ENCODE assay signal across 8 mouse cellular contexts in the genomic region with DNA sequence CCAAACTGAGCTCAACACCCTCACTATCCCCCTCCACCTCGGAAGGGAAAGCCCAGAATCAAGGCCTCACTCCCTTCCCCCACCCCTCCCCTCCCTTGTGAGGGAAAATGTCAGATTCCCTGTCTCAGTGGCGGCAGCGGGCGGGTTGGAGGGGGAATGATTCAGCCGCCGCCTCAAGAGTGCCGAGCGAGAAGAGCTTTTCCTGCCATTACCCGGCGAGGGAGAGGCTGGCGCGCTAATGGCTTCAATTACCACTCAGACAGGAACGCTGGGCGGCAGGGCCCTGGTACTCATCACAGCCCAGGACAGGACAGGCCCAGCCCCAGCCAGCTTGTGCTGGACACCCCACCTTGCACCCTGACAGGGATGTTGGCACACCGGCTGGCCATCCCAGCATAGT. TPM values are rescaled to one million over a fixed set of nuclear protein-coding genes. Genes with fewer than 3 reads are reported as not detected.
A peak's percentile ranks its signal among the peaks of the same experiment; 100 is the strongest.
DNase-seq lines count a peak whose midpoint lies in the region; ATAC-seq lines count a peak whose summit lies in the region.

No protein-coding gene starts in this region.

- 0 out of 2 replicates have a peak overlapping the region, but pooled peaks have one; percentile 13 for H3K9ac ChIP-seq in limb, embryonic 12.5 days (replicated peaks)

- WGBS in limb, embryonic 12.5 days: 12% methylated on average over 15 of the region's 15 CpGs

- H3K4me1 ChIP-seq in limb, embryonic 12.5 days (replicated peaks): peaks cover 54% of the 10 kb centered on the region

- peak overlapping the region; percentile 54; the same call in 1 of the 2 replicates for H3K27ac ChIP-seq in limb, embryonic 12.5 days

- peak overlapping the region; percentile 26; the same call in 1 of the 2 replicates for H3K4me2 ChIP-seq in limb, embryonic 12.5 days

- H3K27me3 ChIP-seq in limb, embryonic 12.5 days: no peaks in the 10 kb centered on the region

- H3K36me3 ChIP-seq in limb, embryonic 12.5 days: peaks cover 75% of the 10 kb centered on the region

- no peaks in the 10 kb centered on the region for H3K9me3 ChIP-seq in limb, embryonic 12.5 days

- H3K4me3 ChIP-seq in limb, embryonic 12.5 days (replicated peaks): no peak overlapping the region

- peak; percentile 55; the same call in 1 of the 2 replicates for ATAC-seq in frontal cortex, adult (ENCODE audit: low TSS enrichment)
- ATAC-seq in limb, embryonic 12.5 days (ENCODE audit: insufficient number of reproducible peaks, insufficient read depth, low FRiP score, low TSS enrichment, low read depth): no peak

- DNase-seq in frontal cortex, postnatal 14 days (ENCODE audit: low spot score in 2 of 2): no peak
- peak; percentile 47 for DNase-seq in urinary bladder, postnatal 14 days (ENCODE audit: low spot score)
- no peak for DNase-seq in urinary bladder, adult 18-20 months (ENCODE audit: low spot score in 2 of 2)
- peak; percentile 37 for DNase-seq in right cerebral cortex, postnatal 4 days
- no peak for DNase-seq in ovary, postnatal 36 days (ENCODE audit: low spot score)
- DNase-seq in spleen, adult 12 weeks (ENCODE audit: low spot score): no peak

RNA-seq across cellular contexts. Expression of gene Ptprf, which starts 25.6 kb away (rescaled TPM):
- polyA plus RNA-seq in limb, embryonic 12.5 days (2016; fragmentation: Nextera tagmentation; extraction: Ambion mirVana): 69.6 and 72.2 TPM in 2 replicates

Comparison
In these comparisons a context has a peak if more than half of its experiments do, and no peak if none do; other contexts are left out.
1. DNase-seq: peak in urinary bladder, postnatal 14 days (single experiment) and right cerebral cortex, postnatal 4 days (single experiment); none in frontal cortex, postnatal 14 days (0 of 2), urinary bladder, adult 18-20 months (0 of 2), ovary, postnatal 36 days (single experiment) and spleen, adult 12 weeks (single experiment).